Mouse (Mus musculus) adrenal gland, postnatal 4 days (tissue): ENCODE results near the gene Aanat. TPM values are rescaled to one million over a fixed set of nuclear protein-coding genes. Genes with fewer than 3 reads are reported as not detected.

ENCODE experiments used
- DNase-seq, 2 experiments: peaks; one replicate each; pipeline ENCODE4 v3.0.0; 2021 to 2022; ENCODE audit warnings: low spot score in 2 of 2, mixed read lengths in 2 of 2
- long read RNA-seq, 2 experiments: library from polyadenylated mRNA; stranded (forward); transcript quantifications; one replicate each; pipeline ENCODE4 v2.0.0; 2021
- total RNA-seq, 2 experiments: library from RNA; stranded (reverse); gene quantifications; 2 replicates each; pipeline ENCODE4 v1.2.3; 2021

Gene Aanat
- total RNA-seq: not detected
- long read RNA-seq, experiment 1: 0 reads
- long read RNA-seq, experiment 2, partial matches to known transcripts: 0 of 1 reads
- long read RNA-seq, experiment 2, other reads (novel, unspliced or antisense): 1 of 1 reads

DNA sequence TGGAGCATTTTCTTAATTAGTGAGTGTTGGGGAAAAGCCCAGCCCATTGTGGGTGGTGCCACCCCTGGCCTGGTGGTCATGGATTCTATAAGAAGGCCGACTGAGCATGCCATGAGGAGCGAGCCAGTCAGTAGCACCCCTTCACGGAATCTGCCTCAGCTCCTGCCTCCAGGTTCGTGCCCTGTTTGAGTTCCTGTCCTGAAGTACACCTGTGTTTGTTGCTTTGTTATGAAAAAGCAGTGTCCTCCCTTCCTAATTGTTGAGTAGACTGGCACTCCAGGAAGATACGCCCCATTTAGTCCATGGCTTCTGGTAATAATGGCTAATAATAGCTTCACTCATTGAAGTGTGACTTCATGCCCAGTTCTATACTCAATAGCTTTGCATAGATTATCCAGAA lies at the start of gene Aanat:
Gene Aanat (plus strand): TSS at position 123 of the 400 bp plus-strand sequence.
- DNase-seq: no peak

DNA sequence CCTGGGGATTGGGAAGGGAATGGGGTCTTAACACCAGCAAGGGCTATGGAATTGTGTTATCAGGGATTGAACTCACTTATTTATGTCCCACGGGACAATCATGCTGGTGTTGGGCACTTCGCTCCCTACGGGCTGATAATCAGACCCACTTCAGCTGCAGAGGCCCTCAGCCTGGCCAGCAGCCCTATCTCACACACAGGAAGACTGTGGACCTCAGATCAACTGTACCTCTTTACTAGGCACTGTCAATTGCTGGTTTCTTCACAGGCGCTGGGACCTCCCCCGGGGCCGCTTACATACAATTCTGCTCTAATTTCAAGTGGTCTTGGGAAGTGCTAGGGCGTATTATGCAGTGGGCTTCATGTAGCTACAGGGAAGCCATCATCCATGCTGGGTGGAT lies 49.5 kb upstream of the Aanat start:
- DNase-seq: no peak

GRCm38 (mm10) chr11:116537388-116537787 lies 48.8 kb upstream of the Aanat start:
- DNase-seq: no peak

GRCm38 (mm10) chr11:116538142-116538735 lies 48.0 kb upstream of the Aanat start:
- DNase-seq: no peak

- no peak for DNase-seq
Measured at GRCm38 (mm10) chr11:116541183-116541582, 45.0 kb upstream of the Aanat start.

- DNase-seq: no peak
Measured at GRCm38 (mm10) chr11:116543110-116543509, 43.1 kb upstream of the Aanat start.

GRCm38 (mm10) chr11:116547296-116548060 lies 38.8 kb upstream of the Aanat start:
- DNase-seq: no peak

DNA sequence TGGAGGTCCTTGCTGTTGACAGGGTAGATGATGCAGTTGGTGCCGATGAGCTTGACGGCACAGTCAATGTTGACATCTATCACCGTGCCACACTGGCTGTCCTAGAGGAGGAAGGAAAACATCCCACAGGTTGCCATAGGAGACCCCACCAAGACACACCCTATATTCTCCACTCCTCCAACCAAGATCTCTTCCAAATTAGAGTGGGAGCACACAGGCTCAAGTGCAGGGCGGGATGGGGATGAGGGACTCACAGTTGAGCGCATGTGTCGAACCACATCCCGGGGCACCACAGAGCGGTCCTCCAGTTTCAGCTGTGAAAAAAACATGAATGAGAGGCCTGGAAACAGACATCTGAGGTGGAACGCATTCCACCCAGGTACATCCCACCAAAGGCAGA lies 37.5 kb upstream of the Aanat start:
- DNase-seq: no peak

DNA sequence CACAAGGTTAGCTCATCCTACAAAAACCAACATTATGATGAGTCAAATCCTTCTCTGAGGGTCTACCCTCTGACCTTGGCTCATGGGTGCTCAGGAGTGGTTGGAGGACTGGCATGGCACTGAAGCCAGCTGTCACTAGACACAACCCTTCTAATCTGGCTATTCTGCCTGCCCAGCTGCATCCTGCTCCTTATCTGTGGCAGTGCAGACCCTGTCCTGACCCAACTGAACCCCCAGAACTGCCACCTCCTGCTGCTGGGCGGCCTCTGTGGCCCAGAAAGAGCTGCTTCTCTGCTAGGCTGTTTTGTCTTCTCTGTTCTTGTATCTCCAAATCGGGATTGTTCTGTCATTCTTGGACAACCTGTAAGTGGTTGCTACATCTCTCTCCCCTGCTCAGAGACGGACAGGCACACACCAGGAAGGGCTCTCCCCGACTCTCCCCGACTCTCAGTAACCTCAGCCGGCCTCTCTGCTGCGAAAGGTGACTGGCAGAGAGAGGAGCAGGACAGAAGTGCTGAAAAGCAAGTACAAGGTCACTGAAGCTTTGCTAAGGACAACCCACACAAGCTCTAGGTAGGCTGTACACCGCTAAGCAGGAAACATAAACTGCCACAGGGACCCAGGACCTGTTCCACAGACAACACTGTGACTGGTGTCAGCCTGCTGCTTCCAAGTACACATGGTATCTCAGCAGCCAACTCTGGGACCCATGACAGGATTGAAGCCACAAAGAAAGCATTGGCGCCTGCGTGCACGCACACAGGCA lies 36.8 kb upstream of the Aanat start:
- DNase-seq: no peak

GRCm38 (mm10) chr11:116550748-116551147 lies 35.5 kb upstream of the Aanat start:
- DNase-seq: no peak

- DNase-seq: no peak
Measured at GRCm38 (mm10) chr11:116552194-116552593, 34.0 kb upstream of the Aanat start.

DNA sequence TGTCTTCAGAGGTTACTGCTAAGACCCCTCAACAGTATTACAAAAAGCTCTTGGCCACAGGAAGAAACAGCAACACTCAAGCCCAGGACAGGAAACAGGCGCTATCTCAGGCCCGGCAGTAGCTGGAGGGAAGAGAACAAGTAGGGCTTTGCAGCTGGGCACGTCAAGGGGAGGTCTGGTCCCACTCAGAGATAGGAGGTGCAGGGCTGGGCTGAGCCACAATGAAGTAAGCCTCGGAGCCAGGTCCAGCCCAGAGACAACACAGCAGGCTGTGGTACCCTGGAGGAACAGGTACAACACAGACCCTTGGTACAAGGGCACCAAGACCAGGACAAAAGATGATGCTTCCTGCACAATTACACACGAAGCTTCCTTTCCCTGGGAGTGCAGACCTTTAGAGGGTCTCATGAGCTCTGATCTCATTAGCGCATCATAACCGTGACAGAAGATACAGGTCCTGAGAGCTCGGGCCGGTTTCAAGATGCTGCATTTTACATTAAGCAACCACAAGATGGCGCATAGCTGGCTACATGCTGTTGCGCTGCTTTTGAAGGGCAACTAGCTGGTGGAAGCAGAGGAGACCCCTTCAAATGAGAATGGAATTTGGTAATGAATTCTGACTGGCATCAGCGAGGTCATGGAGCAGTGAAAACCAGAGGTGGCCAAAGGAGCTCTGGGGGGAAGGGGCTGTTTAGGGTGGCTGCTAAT lies 31.9 kb upstream of the Aanat start:
- no peak for DNase-seq

DNA sequence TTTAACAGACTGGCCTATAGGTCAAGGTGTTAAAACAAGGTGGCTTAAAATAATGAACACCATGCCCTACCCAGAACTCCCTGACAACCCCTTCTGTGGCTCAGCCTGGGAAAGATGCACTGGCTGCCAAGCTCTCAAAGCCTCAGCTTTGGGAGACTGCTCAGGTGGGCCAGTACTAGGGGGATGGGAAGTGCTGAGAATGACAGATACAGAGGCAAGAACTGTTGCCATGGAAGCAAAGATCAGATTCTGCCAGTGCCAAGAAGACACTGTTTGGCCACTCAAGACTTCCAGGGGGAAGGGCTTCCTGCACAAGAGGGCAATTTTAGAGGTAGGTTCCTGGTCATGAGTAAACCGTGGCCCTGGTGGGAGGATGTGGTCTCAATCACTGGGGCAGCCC lies 30.7 kb upstream of the Aanat start:
- no peak for DNase-seq

GRCm38 (mm10) chr11:116556308-116556707 lies 29.9 kb upstream of the Aanat start:
- no peak for DNase-seq

DNA sequence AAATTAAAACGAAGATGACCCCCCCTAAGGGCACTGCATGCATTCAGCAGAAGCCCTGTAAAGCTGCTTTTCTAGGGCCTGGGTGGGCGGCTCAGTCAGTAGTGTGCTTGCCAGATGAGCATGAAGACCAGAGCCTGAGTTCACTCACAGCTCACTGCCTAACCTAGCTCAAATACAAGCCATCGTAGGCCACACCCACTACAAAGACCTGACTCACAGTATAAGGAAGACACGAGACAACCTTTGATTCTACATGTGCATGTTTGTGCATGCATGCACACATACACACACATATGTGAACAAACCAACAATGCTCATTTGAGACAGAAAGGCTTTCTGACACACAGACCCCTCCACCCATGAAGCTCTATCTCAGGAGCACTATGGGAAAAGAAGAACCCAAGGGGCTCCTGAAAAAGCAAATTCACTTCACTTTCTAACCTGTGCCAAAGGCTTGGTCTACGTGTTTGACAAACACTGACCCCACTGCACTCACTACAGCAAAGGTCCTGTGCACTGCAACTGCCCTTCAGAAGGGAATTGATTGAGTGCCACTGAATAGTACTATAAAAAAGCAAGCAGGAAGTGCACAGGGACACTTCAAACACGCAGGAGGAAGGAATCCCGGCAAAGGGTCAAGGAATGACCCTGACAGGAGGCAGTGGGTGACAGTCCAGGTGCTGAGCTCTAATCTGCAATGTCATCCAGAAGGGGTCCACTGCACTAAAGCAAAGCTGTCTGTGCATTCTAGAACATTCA lies 20.8 kb upstream of the Aanat start:
- DNase-seq: no peak

GRCm38 (mm10) chr11:116567531-116567930 lies 18.7 kb upstream of the Aanat start:
- DNase-seq: no peak

GRCm38 (mm10) chr11:116570821-116571220 lies 15.4 kb upstream of the Aanat start:
- no peak for DNase-seq

DNA sequence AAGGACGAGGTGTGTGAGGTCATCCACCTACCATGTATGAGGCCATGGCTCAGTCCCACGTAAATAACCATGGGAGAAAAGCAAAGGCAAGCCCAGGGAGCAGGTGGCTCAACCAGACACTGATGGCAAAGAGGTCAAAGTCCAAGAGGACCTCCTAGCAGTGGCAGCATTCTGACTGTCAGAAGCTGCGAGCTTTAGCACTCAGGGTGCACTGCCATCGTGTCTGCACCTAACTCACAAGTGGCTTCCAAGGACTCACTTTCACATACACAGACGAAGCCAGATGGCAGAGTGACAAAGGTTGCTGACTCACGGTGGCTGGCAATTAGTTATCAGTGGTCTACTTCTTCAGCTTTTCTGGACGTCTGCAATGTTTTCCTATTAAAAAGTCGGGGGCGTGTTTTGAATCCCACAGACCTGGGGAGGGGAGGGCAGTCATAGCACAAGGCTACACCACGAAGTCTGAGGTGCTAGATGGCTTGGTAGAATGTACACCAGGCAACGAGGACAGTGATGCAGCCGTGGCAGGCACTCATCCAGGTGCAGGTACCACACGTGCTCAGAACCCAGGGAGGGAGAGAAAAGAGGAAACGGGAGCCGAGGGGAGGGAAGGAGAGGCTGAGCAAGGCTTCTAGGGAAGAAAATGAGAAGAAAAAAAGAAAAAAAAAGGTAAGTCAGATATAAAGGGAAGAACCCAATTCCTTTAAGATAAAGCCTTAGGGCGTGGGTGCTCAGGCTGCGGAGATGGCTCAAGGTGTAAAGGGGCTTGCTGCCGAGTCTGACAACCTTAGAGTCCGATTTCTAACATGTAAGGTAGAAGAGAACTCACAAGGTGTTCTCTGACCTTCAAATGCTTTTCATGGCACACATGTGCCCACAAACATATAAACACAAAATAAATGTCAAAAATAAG lies 14.2 kb upstream of the Aanat start:
- DNase-seq: peak; percentile 27 to 33

- no peak for DNase-seq
Measured at GRCm38 (mm10) chr11:116572756-116573543, 13.3 kb upstream of the Aanat start.
